Mouse (Mus musculus) intestine, embryonic 15.5 days (tissue): ENCODE measurements around the gene Tuba3a. TPM values are rescaled to one million over a fixed set of nuclear protein-coding genes. Genes with fewer than 3 reads are reported as not detected.

Experiments used
- ATAC-seq: fragments of 200-750 bp; cut with Nextera tagmentation; 2 replicates; pipeline ENCODE4 v1.8.0; 2017; ENCODE audit warnings: moderate TSS enrichment, moderate library complexity
- H3K27ac ChIP-seq: fragments of 300-500 bp; sonication (generic); 2 replicates; pipeline ENCODE4 v1.5.1; 2015; ENCODE audit warnings: mild to moderate bottlenecking, inconsistent platforms
- H3K27me3 ChIP-seq: fragments of 300-500 bp; sonication (generic); replicated peaks from 2 replicates; pipeline ENCODE4 v1.6.1; 2015; ENCODE audit warnings: inconsistent platforms
- H3K36me3 ChIP-seq: fragments of 300-500 bp; sonication (generic); 2 replicates; pipeline ENCODE4 v1.6.1; 2015; ENCODE audit warnings: inconsistent platforms
- H3K4me1 ChIP-seq: fragments of 300-500 bp; sonication (generic); replicated peaks from 2 replicates; pipeline ENCODE4 v1.6.1; 2015; ENCODE audit warnings: inconsistent platforms
- H3K4me2 ChIP-seq: fragments of 300-500 bp; sonication (generic); replicated peaks from 2 replicates; pipeline ENCODE4 v1.6.1; 2015; ENCODE audit warnings: mild to moderate bottlenecking, inconsistent platforms
- H3K4me3 ChIP-seq: fragments of 300-500 bp; sonication (generic); replicated peaks from 2 replicates; pipeline ENCODE4 v1.5.1; 2015; ENCODE audit warnings: inconsistent platforms
- H3K9ac ChIP-seq: fragments of 300-500 bp; sonication (generic); 2 replicates; pipeline ENCODE4 v1.6.1; 2015; ENCODE audit warnings: inconsistent platforms
- H3K9me3 ChIP-seq: fragments of 300-500 bp; sonication (generic); 2 replicates; pipeline ENCODE4 v1.6.1; 2016; ENCODE audit warnings: inconsistent platforms
- WGBS: fragments of 180-500 bp; shearing (Covaris S2); methylation state at CpG from one replicate; pipeline ENCODE4 v1.1.7; 2015; 5-methylcytosine and 5-hydroxymethylcytosine counted together
- polyA plus RNA-seq: library from polyadenylated mRNA; unstranded; fragments of >200 nt; fragmentation: Nextera tagmentation; extraction: Ambion mirVana; gene quantifications from 2 replicates; pipeline ENCODE4 v1.2.1, GENCODE M21; 2015

The Tuba3a gene
- 0.14 TPM in 1 of 2 replicates, not detected in the other for polyA plus RNA-seq

DNA sequence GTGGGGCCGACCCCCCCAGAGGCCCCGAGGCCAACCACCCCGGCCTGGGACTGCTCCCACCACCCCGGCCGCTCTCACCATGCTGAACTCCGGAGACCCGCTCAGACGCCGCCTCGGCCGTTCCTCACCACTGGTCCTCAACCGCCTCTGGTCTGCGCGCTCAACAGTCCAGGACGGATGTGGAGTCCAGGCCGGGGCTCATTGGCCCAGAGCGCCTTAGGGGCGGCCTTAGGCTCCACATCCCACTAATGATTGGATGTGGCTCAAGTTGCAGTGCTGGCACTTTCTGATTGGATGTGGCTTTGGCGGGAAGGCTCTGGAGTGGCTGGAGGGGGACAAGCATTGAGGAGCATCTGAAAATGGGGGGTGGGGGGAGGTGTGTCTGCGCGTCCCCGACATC lies at the start of gene Tuba3a:
Gene Tuba3a, minus strand, starts transcription at position 153 of the 400 bp plus-strand sequence.
- Histone ChIP-seq H3K4me1 (peaks cover 3% of the 10 kb centered on the region; the same call in 1 of the 2 replicates), H3K4me2 (no peak within 1 kb of the TSS), H3K9me3 (no peaks in the 10 kb centered on the region), H3K9ac (no peak within 1 kb of the TSS), H3K4me3 (no peak within 1 kb of the TSS), H3K27me3 (no peaks in the 10 kb centered on the region), H3K27ac (no peak within 1 kb of the TSS), H3K36me3 (no peaks in the 10 kb centered on the region)
- no peak for ATAC-seq
- 96% methylated on average over 22 of the region's 22 CpGs for WGBS

DNA sequence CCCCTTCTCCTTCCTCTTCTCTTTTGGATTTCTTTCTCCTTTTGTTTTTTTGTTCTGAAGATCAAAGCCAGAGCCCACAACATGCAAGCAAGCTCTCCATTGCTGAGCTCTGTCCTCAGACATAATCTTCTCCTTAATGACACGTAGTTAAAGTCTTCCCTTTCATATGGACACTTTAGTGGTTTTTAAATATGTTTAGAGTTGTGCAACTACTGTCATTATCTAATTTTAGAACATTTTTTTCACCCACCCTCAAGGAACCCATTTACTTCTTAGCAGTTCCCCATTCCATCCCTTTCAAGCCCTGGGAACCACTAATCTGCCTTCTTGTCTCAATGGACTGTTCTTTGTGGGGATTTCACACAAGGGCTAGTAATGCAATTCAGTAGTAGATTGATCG lies 48.5 kb upstream of the Tuba3a start:
- no peaks in the 10 kb centered on the region for H3K9me3 ChIP-seq
- 81% methylated on average over 2 of the region's 2 CpGs for WGBS

DNA sequence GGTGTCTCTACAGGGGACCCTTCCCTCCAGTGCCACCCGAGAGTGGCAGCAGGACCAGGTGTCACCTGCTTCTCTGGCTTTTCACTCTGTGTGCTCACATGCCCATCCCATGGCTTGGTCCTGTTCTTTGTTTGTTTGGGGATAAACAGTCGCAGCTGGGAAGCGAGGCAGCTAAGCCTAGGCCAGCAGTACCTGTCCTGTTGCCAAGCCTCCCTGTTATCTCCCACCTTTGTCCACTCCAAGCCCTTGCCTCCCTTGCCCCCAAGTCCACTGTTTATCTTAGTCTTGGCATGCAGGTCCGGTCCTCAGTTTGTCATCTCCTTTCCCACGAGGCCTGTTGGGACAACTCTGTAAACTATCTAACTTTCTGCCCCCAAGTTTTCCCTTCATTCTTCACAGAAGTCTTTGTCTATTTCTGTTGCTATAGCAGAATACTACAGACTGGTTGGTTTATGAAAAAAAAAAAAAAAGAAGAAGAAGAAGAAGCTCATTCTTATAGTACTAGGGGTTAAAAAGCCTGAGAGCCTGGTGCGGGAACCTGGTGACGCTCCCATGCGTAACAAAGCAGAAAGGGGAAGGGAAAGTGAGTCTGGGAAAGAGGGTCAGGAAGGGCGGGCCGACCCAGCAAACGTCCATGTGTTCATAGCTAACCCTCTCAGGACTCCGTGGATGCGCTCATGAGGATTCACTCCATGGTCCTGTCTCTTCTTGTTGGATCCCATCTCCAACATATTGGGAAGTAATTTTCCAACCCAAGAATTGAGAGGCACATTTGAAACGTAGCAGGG lies 47.5 kb upstream of the Tuba3a start:
- WGBS: 73% methylated on average over 14 of the region's 14 CpGs
- ATAC-seq: no peak
- H3K27ac ChIP-seq: no peak overlapping the region
- H3K4me1 ChIP-seq: 0 out of 2 replicates have a peak, but pooled peaks cover 2% of the 10 kb centered on the region
- H3K9me3 ChIP-seq: no peaks in the 10 kb centered on the region
- H3K4me3 ChIP-seq: no peak overlapping the region
- no peak overlapping the region for H3K9ac ChIP-seq
- H3K27me3 ChIP-seq: no peaks in the 10 kb centered on the region
- H3K36me3 ChIP-seq: no peaks in the 10 kb centered on the region
- H3K4me2 ChIP-seq: no peak overlapping the region

More for the DNA sequence above, 48.5 kb upstream of the Tuba3a start:
- H3K4me1 ChIP-seq: 0 out of 2 replicates have a peak, but pooled peaks cover 2% of the 10 kb centered on the region
- ATAC-seq: no peak
- no peak overlapping the region for H3K9ac ChIP-seq
- H3K4me2 ChIP-seq: no peak overlapping the region
- no peaks in the 10 kb centered on the region for H3K27me3 ChIP-seq
- no peak overlapping the region for H3K27ac ChIP-seq
- no peak overlapping the region for H3K4me3 ChIP-seq
- no peaks in the 10 kb centered on the region for H3K36me3 ChIP-seq

DNA sequence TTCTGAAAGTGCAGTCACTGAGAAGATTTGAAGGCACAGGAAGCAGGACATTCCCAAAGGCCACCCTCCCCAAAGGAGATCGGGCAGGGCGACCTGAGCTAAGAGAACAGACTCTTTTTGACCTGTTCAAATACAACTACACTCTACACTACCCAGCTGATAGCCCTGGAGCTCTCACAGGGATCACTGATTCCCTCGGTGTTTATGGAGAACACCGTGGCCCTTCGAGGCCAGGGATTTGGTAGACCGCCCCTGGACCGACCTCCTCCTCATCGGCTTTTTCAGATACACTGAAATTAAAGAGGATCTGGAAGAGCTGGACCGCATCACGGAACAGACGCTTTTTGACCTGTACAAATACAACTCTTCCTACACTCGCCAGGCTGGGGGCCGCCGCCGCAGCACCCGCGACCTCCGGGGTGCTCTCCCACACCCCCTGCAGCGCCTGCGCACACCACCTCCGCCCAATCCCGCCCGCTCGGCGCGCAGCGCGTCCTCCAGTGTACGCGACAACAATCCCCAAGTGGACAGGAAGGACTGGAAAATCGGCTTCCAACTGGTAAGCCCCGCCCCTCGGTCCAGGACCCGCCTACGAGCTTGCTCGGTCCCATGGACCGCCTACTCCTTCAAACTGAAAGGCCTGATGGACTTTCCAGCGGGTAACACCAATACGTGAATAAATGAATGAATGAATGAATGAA lies 44.9 kb upstream of the Tuba3a start:
- Histone ChIP-seq H3K27me3 (no peaks in the 10 kb centered on the region), H3K4me3 (peak overlapping the region; percentile 55), H3K4me1 (0 out of 2 replicates have a peak, but pooled peaks cover 2% of the 10 kb centered on the region), H3K9ac (peak overlapping the region; percentile 57), H3K4me2 (peak overlapping the region; percentile 82), H3K36me3 (no peaks in the 10 kb centered on the region), H3K27ac (0 out of 2 replicates have a peak overlapping the region, but pooled peaks have one; percentile 37), H3K9me3 (no peaks in the 10 kb centered on the region)
- under 1% methylated on average over 39 of the region's 39 CpGs for WGBS
- ATAC-seq: peak; percentile 96

DNA sequence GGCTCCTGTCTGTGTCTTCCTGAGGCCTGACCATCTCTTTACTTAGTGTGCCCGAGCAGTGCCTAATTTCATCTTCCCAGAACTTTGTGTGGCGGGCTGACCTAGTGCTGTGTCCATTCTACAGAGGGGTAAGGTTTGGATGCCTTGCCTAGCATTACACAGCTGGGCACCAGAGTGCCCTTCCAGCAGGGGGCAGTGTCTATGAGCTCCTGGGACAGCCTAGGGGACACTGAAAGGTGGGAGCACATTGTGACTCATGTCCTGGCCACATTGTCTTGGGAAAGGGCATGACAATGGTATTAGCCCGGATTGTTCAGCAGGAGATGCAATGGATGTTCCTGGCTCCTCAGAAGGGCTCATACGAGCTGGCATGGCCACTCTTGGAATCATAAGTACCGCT lies 42.4 kb upstream of the Tuba3a start:
- Histone ChIP-seq H3K27me3 (no peaks in the 10 kb centered on the region), H3K9me3 (no peaks in the 10 kb centered on the region), H3K4me1 (0 out of 2 replicates have a peak, but pooled peaks cover 2% of the 10 kb centered on the region), H3K4me3 (no peak overlapping the region), H3K36me3 (no peaks in the 10 kb centered on the region), H3K9ac (no peak overlapping the region), H3K27ac (no peak overlapping the region), H3K4me2 (no peak overlapping the region)
- WGBS: 85% methylated on average over 5 of the region's 5 CpGs
- ATAC-seq: no peak

DNA sequence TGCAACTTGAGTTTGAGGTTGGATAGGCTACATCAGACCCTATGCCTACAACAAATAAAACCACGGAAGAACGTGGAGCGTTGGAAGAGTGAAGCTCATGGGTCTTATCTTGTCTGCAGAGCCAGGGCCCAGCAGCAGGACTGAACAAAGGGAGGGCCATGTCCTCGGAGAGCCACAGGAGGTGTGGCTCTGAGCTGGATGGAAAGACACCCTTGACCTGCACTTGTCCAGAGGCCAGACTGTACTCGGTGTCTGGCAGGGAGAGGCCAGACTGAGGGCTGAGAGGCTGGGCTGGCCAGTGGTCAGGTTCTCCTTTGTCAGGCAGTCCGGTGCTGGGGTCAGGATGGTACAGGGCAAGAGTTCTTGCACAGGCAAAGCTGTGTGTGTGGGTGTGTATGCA lies 39.5 kb upstream of the Tuba3a start:
- Histone ChIP-seq H3K36me3 (no peaks in the 10 kb centered on the region), H3K27me3 (peaks cover 19% of the 10 kb centered on the region), H3K4me3 (no peak overlapping the region), H3K9me3 (no peaks in the 10 kb centered on the region), H3K27ac (no peak overlapping the region), H3K4me1 (peaks cover 8% of the 10 kb centered on the region; the same call in 1 of the 2 replicates), H3K9ac (no peak overlapping the region), H3K4me2 (no peak overlapping the region)
- WGBS: 60% methylated on average over 6 of the region's 6 CpGs
- no peak for ATAC-seq

DNA sequence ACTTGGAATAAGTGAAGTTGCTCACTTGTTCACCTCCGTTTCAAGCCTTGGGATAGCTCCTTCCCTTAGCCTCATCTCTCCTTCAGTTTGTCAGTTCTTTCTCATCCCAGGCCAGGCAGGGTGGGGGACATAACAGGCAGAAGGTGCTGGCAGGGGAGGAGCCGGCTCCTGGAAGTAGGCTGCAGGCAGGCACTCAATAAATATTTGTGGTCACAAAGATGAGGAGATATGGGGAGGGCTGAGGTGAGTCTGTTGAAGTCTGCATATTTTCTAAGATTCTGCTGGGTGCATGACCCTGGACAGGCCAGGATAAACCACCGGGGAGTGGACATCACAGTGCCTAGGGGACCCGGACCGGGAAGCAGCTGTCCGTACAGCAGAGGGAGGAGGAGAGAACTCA lies 37.7 kb upstream of the Tuba3a start:
- no peak for ATAC-seq
- no peaks in the 10 kb centered on the region for H3K9me3 ChIP-seq
- H3K36me3 ChIP-seq: no peaks in the 10 kb centered on the region
- no peak overlapping the region for H3K4me2 ChIP-seq
- no peak overlapping the region for H3K9ac ChIP-seq
- no peak overlapping the region for H3K27ac ChIP-seq
- 42% methylated on average over 6 of the region's 6 CpGs for WGBS
- H3K27me3 ChIP-seq: peaks cover 20% of the 10 kb centered on the region
- H3K4me1 ChIP-seq: peaks cover 8% of the 10 kb centered on the region; the same call in 1 of the 2 replicates
- no peak overlapping the region for H3K4me3 ChIP-seq

DNA sequence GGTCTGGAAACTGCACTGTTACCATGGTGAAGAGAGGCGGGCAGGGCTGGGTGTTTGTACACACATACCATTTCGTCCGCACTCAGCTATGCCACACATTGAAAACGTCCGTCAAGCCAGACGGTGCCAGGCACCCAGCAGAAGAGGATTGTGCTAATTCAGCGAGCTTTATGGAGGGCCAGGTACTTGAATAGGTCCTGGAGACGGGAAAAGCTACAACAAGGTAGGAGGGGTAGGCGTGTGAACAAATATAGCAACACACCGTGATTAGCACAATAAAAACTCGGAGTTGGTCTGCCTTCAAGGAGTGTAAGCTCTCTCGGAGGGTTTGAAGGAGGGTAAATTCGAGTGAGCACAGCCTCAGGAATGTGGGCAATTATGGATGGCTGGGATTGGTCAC lies 37.0 kb upstream of the Tuba3a start:
- H3K9ac ChIP-seq: no peak overlapping the region
- H3K27ac ChIP-seq: no peak overlapping the region
- ATAC-seq: no peak
- H3K36me3 ChIP-seq: no peaks in the 10 kb centered on the region
- H3K27me3 ChIP-seq: peaks cover 20% of the 10 kb centered on the region
- 51% methylated on average over 13 of the region's 13 CpGs for WGBS
- H3K4me3 ChIP-seq: no peak overlapping the region
- H3K9me3 ChIP-seq: no peaks in the 10 kb centered on the region
- peaks cover 8% of the 10 kb centered on the region; the same call in 1 of the 2 replicates for H3K4me1 ChIP-seq
- H3K4me2 ChIP-seq: no peak overlapping the region

DNA sequence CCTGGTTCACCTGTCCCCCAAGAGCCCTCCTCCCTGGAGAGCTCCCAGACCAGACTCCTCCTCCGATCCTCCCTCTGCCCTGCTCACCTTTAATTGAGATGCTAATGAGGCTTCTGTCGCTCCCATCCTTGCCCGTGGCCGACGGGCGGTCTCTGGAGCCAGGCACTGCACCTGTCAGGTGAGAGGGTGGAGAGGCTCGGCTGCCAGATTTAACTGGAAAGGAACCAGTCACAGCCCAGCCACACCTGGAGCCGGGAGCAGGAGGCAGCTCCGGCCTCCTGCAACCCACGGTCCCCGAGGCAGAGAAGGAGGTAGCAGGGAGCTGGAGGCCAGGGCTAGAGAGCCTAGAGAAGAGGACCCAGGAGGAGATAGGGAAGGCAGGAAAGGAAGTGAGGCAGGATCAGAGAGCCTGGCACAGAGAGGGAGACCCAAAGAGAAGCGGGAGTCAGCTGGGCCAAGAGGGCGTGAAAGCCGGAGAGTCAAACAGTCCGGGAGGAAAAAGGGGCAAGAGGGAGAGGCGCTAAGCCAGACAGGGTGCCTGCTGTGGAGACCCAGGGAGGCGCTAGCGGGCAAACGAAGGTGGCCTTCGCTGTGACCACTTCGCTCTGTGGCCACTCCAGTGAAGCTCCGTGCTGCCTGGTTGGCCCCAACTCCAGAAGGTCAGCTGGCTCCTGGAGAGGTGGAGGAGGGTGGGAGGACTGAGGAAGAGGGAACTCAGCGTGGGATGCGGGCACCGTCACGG lies 35.4 kb upstream of the Tuba3a start:
- peaks cover 20% of the 10 kb centered on the region for H3K27me3 ChIP-seq
- H3K9me3 ChIP-seq: no peaks in the 10 kb centered on the region
- no peak overlapping the region for H3K27ac ChIP-seq
- no peaks in the 10 kb centered on the region for H3K36me3 ChIP-seq
- H3K9ac ChIP-seq: no peak overlapping the region
- H3K4me2 ChIP-seq: 0 out of 2 replicates have a peak overlapping the region, but pooled peaks have one; percentile 16
- H3K4me3 ChIP-seq: no peak overlapping the region
- WGBS: 21% methylated on average over 26 of the region's 26 CpGs
- H3K4me1 ChIP-seq: peaks cover 8% of the 10 kb centered on the region; the same call in 1 of the 2 replicates
- ATAC-seq: 0 out of 2 replicates have a peak, but pooled peaks have one; percentile 19

DNA sequence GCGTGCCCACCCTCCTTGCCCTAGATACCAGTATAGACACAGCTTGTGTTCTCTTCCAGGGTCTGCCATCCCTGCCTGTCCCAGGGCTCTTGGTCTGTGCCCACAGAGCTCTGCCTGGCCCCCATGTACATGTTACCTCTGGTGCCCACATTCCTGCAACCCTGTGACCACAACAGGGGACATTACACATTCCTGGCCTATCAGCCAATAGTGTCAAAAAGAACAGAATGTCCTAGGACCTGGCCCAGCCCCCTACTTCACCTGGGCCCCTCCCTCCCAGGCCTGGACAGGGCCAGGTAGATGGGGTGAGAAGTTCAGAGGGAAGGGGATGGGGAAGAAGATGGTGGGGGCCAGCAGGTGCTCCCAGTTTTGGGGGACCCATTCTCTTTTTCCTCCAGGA lies 34.5 kb upstream of the Tuba3a start, which contains the start of gene Scnn1a:
Gene Scnn1a, plus strand, starts transcription at position 337 of the 400 bp plus-strand sequence.
- Histone ChIP-seq H3K36me3 (no peaks in the 10 kb centered on the region), H3K27ac (0 out of 2 replicates have a peak within 1 kb of the TSS, but pooled peaks have one; percentile 6), H3K4me1 (peaks cover 8% of the 10 kb centered on the region; the same call in 1 of the 2 replicates), H3K9ac (no peak within 1 kb of the TSS), H3K4me3 (no peak within 1 kb of the TSS), H3K9me3 (no peaks in the 10 kb centered on the region), H3K4me2 (0 out of 2 replicates have a peak within 1 kb of the TSS, but pooled peaks have one; percentile 16), H3K27me3 (peaks cover 20% of the 10 kb centered on the region)
- WGBS: 87% methylated on average over 1 of the region's 1 CpGs
- ATAC-seq: no peak

DNA sequence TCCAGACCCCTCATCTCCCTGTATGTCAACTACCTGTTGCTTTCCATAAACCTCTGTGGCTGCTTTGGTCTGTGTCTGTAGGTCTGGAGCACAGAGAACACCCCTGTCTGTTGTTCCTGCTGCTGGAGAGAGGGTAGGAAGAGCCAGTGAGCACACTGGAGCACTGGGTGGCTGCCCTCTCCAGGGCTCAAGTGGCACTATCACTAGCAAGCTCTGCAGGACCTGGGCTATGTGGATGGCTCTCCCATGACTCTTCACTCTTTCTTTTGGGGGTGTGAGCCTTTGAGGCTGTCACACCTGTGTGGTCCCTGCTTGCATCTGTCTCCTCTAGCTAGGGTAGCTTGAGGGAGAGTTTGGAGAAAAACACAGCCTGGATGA lies 34.1 kb upstream of the Tuba3a start:
- peaks cover 8% of the 10 kb centered on the region; the same call in 1 of the 2 replicates for H3K4me1 ChIP-seq
- peaks cover 20% of the 10 kb centered on the region for H3K27me3 ChIP-seq
- H3K4me2 ChIP-seq: no peak overlapping the region
- H3K4me3 ChIP-seq: no peak overlapping the region
- H3K36me3 ChIP-seq: no peaks in the 10 kb centered on the region
- no peaks in the 10 kb centered on the region for H3K9me3 ChIP-seq
- H3K27ac ChIP-seq: no peak overlapping the region
- no peak for ATAC-seq
- no peak overlapping the region for H3K9ac ChIP-seq
